Mouse (Mus musculus): ENCODE measurements around the gene Acot7.
A peak's percentile ranks its signal among the peaks of the same experiment; 100 is the strongest.

Gene Acot7

GRCm38 (mm10) chr4:152243241-152243891 is 65.4 kb downstream of the Acot7 start:
- DNase-seq (ENCODE audit: extremely low spot score, low spot score), result no peak

- DNase-seq (ENCODE audit: extremely low spot score, low spot score), result no peak
These were observed 66.0 kb downstream of the Acot7 start for GRCm38 (mm10) chr4:152243969-152244368.

GRCm38 (mm10) chr4:152244545-152245522 is 66.9 kb downstream of the Acot7 start:
- DNase-seq (ENCODE audit: extremely low spot score, low spot score), result no peak

- no peak for DNase-seq (ENCODE audit: extremely low spot score, low spot score)
These were observed 68.1 kb downstream of the Acot7 start for GRCm38 (mm10) chr4:152246011-152246410.

- no peak for DNase-seq (ENCODE audit: extremely low spot score, low spot score)
These were observed 69.3 kb downstream of the Acot7 start for GRCm38 (mm10) chr4:152247195-152247594.

- no peak for DNase-seq (ENCODE audit: extremely low spot score, low spot score)
These were observed 72.7 kb downstream of the Acot7 start for GRCm38 (mm10) chr4:152250615-152251014.

GRCm38 (mm10) chr4:152253183-152253759 is 75.3 kb downstream of the Acot7 start:
- no peak for DNase-seq (ENCODE audit: extremely low spot score, low spot score)

- no peak for DNase-seq (ENCODE audit: extremely low spot score, low spot score)
These were observed 79.1 kb downstream of the Acot7 start for GRCm38 (mm10) chr4:152257070-152257469.

GRCm38 (mm10) chr4:152260451-152260850 is 82.5 kb downstream of the Acot7 start:
- no peak for DNase-seq (ENCODE audit: extremely low spot score, low spot score)

GRCm38 (mm10) chr4:152262187-152262586 is 84.3 kb downstream of the Acot7 start:
- no peak for DNase-seq (ENCODE audit: extremely low spot score, low spot score)

- no peak for DNase-seq (ENCODE audit: extremely low spot score, low spot score)
These were observed 85.2 kb downstream of the Acot7 start for GRCm38 (mm10) chr4:152263089-152263488.

GRCm38 (mm10) chr4:152263512-152264176 is 85.7 kb downstream of the Acot7 start:
- DNase-seq (ENCODE audit: extremely low spot score, low spot score), result peak; percentile 44

GRCm38 (mm10) chr4:152264177-152264530 is 86.2 kb downstream of the Acot7 start:
- no peak for DNase-seq (ENCODE audit: extremely low spot score, low spot score)

- no peak for DNase-seq (ENCODE audit: extremely low spot score, low spot score)
These were observed 87.1 kb downstream of the Acot7 start for GRCm38 (mm10) chr4:152264867-152265568.

GRCm38 (mm10) chr4:152265791-152266190 is 87.9 kb downstream of the Acot7 start:
- DNase-seq (ENCODE audit: extremely low spot score, low spot score), result no peak

GRCm38 (mm10) chr4:152266236-152266895 is 88.4 kb downstream of the Acot7 start:
- no peak for DNase-seq (ENCODE audit: extremely low spot score, low spot score)

GRCm38 (mm10) chr4:152267748-152268369 is 89.9 kb downstream of the Acot7 start:
- no peak for DNase-seq (ENCODE audit: extremely low spot score, low spot score)

GRCm38 (mm10) chr4:152269967-152270366 is 92.0 kb downstream of the Acot7 start:
- no peak for DNase-seq (ENCODE audit: extremely low spot score, low spot score)

GRCm38 (mm10) chr4:152270599-152270998 is 92.7 kb downstream of the Acot7 start:
- DNase-seq (ENCODE audit: extremely low spot score, low spot score), result no peak

- no peak for DNase-seq (ENCODE audit: extremely low spot score, low spot score)
These were observed 93.4 kb downstream of the Acot7 start for GRCm38 (mm10) chr4:152271334-152271733.
